Mouse (Mus musculus): ENCODE results near the gene Jhy.

DNA sequence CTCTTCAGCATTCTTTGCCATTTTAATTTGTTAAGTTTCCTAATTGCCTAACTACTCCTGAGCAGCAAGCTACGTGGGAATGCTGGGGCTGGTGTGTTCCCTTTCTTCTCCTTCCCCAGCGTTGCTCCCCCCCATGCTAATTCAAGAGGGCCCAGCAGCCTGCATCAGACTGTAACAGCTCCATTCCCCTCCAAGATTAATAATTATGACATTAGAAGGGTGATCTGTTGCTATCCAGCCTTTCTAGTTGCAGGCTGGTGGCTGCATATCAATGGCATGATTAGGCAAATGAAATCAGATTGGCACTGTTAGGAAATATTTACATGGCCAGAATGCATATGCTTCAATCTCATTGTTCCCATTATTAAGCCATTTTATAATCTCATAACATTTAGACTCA is 112.4 kb downstream of the Jhy start:
- TF ChIP-seq POLR2A (IDR thresholded peaks at IDR 0.05; ENCODE audit: control insufficient read depth, low read depth, low read length): no peak
- TF ChIP-seq CTCF (IDR thresholded peaks at IDR 0.05; ENCODE audit: control insufficient read depth, insufficient read depth, insufficient replicate concordance, low read depth, low read length): no peak
